Mouse (Mus musculus): ENCODE data around the gene Phlda1.

Gene Phlda1

GRCm38 (mm10) chr10:111527613-111528012 is 21.5 kb downstream of the Phlda1 start:
- DNase-seq (ENCODE audit: low spot score in 2 of 2) = no peak

GRCm38 (mm10) chr10:111528283-111528682 is 22.2 kb downstream of the Phlda1 start:
- no peak for DNase-seq (ENCODE audit: low spot score in 2 of 2)

GRCm38 (mm10) chr10:111530398-111530797 is 24.3 kb downstream of the Phlda1 start:
- DNase-seq (ENCODE audit: low spot score in 2 of 2) = no peak

GRCm38 (mm10) chr10:111534691-111535090 is 28.6 kb downstream of the Phlda1 start:
- no peak for DNase-seq (ENCODE audit: low spot score in 2 of 2)

- no peak for DNase-seq (ENCODE audit: low spot score in 2 of 2)
These were observed 31.3 kb downstream of the Phlda1 start for GRCm38 (mm10) chr10:111537410-111537809.

GRCm38 (mm10) chr10:111539724-111540324 is 33.7 kb downstream of the Phlda1 start:
- peak; percentile 51 to 71 for DNase-seq (ENCODE audit: low spot score in 2 of 2)

- DNase-seq (ENCODE audit: low spot score in 2 of 2) = no peak
These were observed 34.6 kb downstream of the Phlda1 start for GRCm38 (mm10) chr10:111540678-111541077.

- DNase-seq (ENCODE audit: low spot score in 2 of 2) = no peak
These were observed 37.0 kb downstream of the Phlda1 start for GRCm38 (mm10) chr10:111543106-111543505.

GRCm38 (mm10) chr10:111543781-111544260 is 37.7 kb downstream of the Phlda1 start:
- DNase-seq (ENCODE audit: low spot score in 2 of 2) = peak; percentile 50 to 59

- no peak for DNase-seq (ENCODE audit: low spot score in 2 of 2)
These were observed 38.2 kb downstream of the Phlda1 start for GRCm38 (mm10) chr10:111544311-111544710.

GRCm38 (mm10) chr10:111545648-111546047 is 39.6 kb downstream of the Phlda1 start:
- DNase-seq (ENCODE audit: low spot score in 2 of 2) = no peak

- peak; percentile 46 to 66 for DNase-seq (ENCODE audit: low spot score in 2 of 2)
These were observed 41.8 kb downstream of the Phlda1 start for GRCm38 (mm10) chr10:111547881-111548372.

- DNase-seq (ENCODE audit: low spot score in 2 of 2) = peak; percentile 31 to 56
These were observed 44.1 kb downstream of the Phlda1 start for GRCm38 (mm10) chr10:111550075-111550695.

GRCm38 (mm10) chr10:111553695-111554094 is 47.6 kb downstream of the Phlda1 start:
- no peak for DNase-seq (ENCODE audit: low spot score in 2 of 2)

GRCm38 (mm10) chr10:111554651-111555050 is 48.6 kb downstream of the Phlda1 start:
- no peak for DNase-seq (ENCODE audit: low spot score in 2 of 2)

- DNase-seq (ENCODE audit: low spot score in 2 of 2) = no peak
These were observed 52.1 kb downstream of the Phlda1 start for GRCm38 (mm10) chr10:111558211-111558610.

Data from heart, adult 9 months (tissue).